Mouse (Mus musculus): ENCODE data around the gene Axl. TPM values are rescaled to one million over a fixed set of nuclear protein-coding genes. Genes with fewer than 3 reads are reported as not detected.

Gene Axl
- polyA plus RNA-seq (2012; rRNA removed) = 33.5 and 34.4 TPM in 2 replicates

GRCm38 (mm10) chr7:25788220-25789128, at the start of gene Axl:
Gene Axl (minus strand): TSS chr7:25788705.
- H3K27ac ChIP-seq (ENCODE audit: insufficient read depth, low read length) = no peak within 1 kb of the TSS
- no peaks in the 10 kb centered on the region for H3K4me1 ChIP-seq (ENCODE audit: control insufficient read depth, insufficient read depth, low read length)
- no peak for TF ChIP-seq POLR2A (IDR thresholded peaks at IDR 0.05; ENCODE audit: extremely low read depth, insufficient read depth, low read length)
- no peak for TF ChIP-seq CTCF (IDR thresholded peaks at IDR 0.05; ENCODE audit: extremely low read depth, insufficient read depth, low read length)
- peak within 1 kb of the TSS; percentile 41 for H3K4me3 ChIP-seq (ENCODE audit: insufficient read depth, low read length)

DNA sequence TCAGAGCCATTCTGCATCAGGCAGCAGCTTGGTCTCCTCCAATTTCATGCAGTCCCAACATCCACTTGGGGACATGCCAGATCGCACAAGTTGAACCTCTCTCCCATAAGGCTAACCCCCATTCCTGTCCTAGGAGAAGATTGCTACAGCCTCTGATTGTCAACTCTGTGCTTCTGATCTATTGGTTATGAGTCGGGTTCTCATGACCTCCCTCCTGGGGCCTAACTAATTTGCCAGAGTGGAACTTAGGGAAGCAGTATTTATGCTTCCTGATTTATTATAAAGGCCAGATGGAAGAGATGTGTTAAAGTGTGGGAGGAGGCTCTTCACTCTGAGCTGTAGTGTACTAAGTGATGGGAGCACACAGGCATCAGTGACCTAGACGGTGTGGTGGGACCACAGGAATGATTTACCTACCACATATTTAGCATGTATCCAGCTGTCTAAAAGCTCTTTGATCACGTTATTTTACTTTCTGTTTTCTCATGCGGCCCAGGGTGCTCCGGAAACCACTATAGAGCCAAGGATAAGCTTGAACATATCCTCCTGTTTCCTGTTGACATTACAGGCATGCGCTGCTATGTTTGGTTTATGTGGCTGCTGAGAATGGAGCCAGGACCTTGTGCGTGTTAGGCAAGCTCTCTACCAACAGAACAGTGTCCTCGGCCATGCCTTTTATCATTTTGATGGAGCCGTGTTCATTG, 46.8 kb upstream of the Axl start:
- no peak overlapping the region for H3K4me3 ChIP-seq (ENCODE audit: insufficient read depth, low read length)
- TF ChIP-seq CTCF (IDR thresholded peaks at IDR 0.05; ENCODE audit: extremely low read depth, insufficient read depth, low read length) (no peak), POLR2A (IDR thresholded peaks at IDR 0.05; ENCODE audit: extremely low read depth, insufficient read depth, low read length) (no peak)
- no peaks in the 10 kb centered on the region for H3K4me1 ChIP-seq (ENCODE audit: control insufficient read depth, insufficient read depth, low read length)
- no peak overlapping the region for H3K27ac ChIP-seq (ENCODE audit: insufficient read depth, low read length)

- TF ChIP-seq CTCF (IDR thresholded peaks at IDR 0.05; ENCODE audit: extremely low read depth, insufficient read depth, low read length) (no peak), POLR2A (IDR thresholded peaks at IDR 0.05; ENCODE audit: extremely low read depth, insufficient read depth, low read length) (no peak)
- H3K27ac ChIP-seq (ENCODE audit: insufficient read depth, low read length) = no peak overlapping the region
- H3K4me1 ChIP-seq (ENCODE audit: control insufficient read depth, insufficient read depth, low read length) = no peaks in the 10 kb centered on the region
- H3K4me3 ChIP-seq (ENCODE audit: insufficient read depth, low read length) = no peak overlapping the region
These were observed 43.3 kb upstream of the Axl start for GRCm38 (mm10) chr7:25831557-25832530.

- no peaks in the 10 kb centered on the region for H3K4me1 ChIP-seq (ENCODE audit: control insufficient read depth, insufficient read depth, low read length)
- TF ChIP-seq POLR2A (IDR thresholded peaks at IDR 0.05; ENCODE audit: extremely low read depth, insufficient read depth, low read length) (no peak), CTCF (IDR thresholded peaks at IDR 0.05; ENCODE audit: extremely low read depth, insufficient read depth, low read length) (no peak)
- H3K4me3 ChIP-seq (ENCODE audit: insufficient read depth, low read length) = no peak overlapping the region
- H3K27ac ChIP-seq (ENCODE audit: insufficient read depth, low read length) = no peak overlapping the region
These were observed 41.7 kb upstream of the Axl start for GRCm38 (mm10) chr7:25830251-25830650.

GRCm38 (mm10) chr7:25827199-25827598, 38.7 kb upstream of the Axl start:
- Histone ChIP-seq H3K4me3 (ENCODE audit: insufficient read depth, low read length) (no peak overlapping the region), H3K4me1 (ENCODE audit: control insufficient read depth, insufficient read depth, low read length) (no peaks in the 10 kb centered on the region), H3K27ac (ENCODE audit: insufficient read depth, low read length) (no peak overlapping the region)
- TF ChIP-seq CTCF (IDR thresholded peaks at IDR 0.05; ENCODE audit: extremely low read depth, insufficient read depth, low read length) (no peak), POLR2A (IDR thresholded peaks at IDR 0.05; ENCODE audit: extremely low read depth, insufficient read depth, low read length) (no peak)

GRCm38 (mm10) chr7:25826029-25826428, 37.5 kb upstream of the Axl start:
- Histone ChIP-seq H3K4me3 (ENCODE audit: insufficient read depth, low read length) (no peak overlapping the region), H3K27ac (ENCODE audit: insufficient read depth, low read length) (no peak overlapping the region), H3K4me1 (ENCODE audit: control insufficient read depth, insufficient read depth, low read length) (no peaks in the 10 kb centered on the region)
- TF ChIP-seq CTCF (IDR thresholded peaks at IDR 0.05; ENCODE audit: extremely low read depth, insufficient read depth, low read length) = no peak

DNA sequence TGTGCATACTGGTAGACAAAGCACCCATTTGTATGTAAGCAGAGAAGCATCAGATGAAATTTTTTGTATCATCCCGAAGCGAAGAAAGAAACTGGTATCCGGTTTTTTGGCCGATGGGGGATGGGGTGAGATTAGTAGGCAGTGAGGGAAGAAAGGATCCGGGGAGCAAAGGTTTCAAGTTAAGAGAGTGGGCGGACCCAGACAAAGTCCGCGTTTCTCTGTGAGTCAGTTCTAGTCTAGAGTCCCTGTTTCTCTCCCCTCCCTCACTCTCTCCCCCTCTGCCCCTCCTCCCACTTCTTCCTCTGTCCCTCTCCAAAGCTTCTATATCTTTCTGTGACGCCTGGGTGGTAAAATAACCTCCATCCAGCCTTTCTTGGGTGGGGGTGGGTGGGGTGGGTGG, 36.5 kb upstream of the Axl start:
- Histone ChIP-seq H3K4me3 (ENCODE audit: insufficient read depth, low read length) (no peak overlapping the region), H3K4me1 (ENCODE audit: control insufficient read depth, insufficient read depth, low read length) (no peaks in the 10 kb centered on the region), H3K27ac (ENCODE audit: insufficient read depth, low read length) (no peak overlapping the region)
- no peak for TF ChIP-seq POLR2A (IDR thresholded peaks at IDR 0.05; ENCODE audit: extremely low read depth, insufficient read depth, low read length)
- TF ChIP-seq CTCF (IDR thresholded peaks at IDR 0.05; ENCODE audit: extremely low read depth, insufficient read depth, low read length) = no peak

GRCm38 (mm10) chr7:25816241-25816919, 27.9 kb upstream of the Axl start, which contains the start of gene Cyp2s1:
Gene Cyp2s1 (minus strand): TSS chr7:25816913.
- TF ChIP-seq CTCF (IDR thresholded peaks at IDR 0.05; ENCODE audit: extremely low read depth, insufficient read depth, low read length) = no peak
- TF ChIP-seq POLR2A (IDR thresholded peaks at IDR 0.05; ENCODE audit: extremely low read depth, insufficient read depth, low read length) = no peak
- no peak within 1 kb of the TSS for H3K27ac ChIP-seq (ENCODE audit: insufficient read depth, low read length)
- no peaks in the 10 kb centered on the region for H3K4me1 ChIP-seq (ENCODE audit: control insufficient read depth, insufficient read depth, low read length)
- H3K4me3 ChIP-seq (ENCODE audit: insufficient read depth, low read length) = peak within 1 kb of the TSS; percentile 60
